Mouse (Mus musculus): ENCODE data around the gene Myo1d.

Gene Myo1d

GRCm38 (mm10) chr11:80622233-80623037, 157.4 kb downstream of the Myo1d start:
- peak; percentile 33 for DNase-seq (ENCODE audit: low read depth, low spot score)

GRCm38 (mm10) chr11:80614949-80615725, 164.7 kb downstream of the Myo1d start:
- peak; percentile 89 for DNase-seq (ENCODE audit: low read depth, low spot score)

- DNase-seq (ENCODE audit: low read depth, low spot score), result peak; percentile 81
Observed at GRCm38 (mm10) chr11:80614418-80614817, 165.4 kb downstream of the Myo1d start.

- no peak for DNase-seq (ENCODE audit: low read depth, low spot score)
Observed at GRCm38 (mm10) chr11:80613534-80613933, 166.3 kb downstream of the Myo1d start.

GRCm38 (mm10) chr11:80602707-80603441, 177.0 kb downstream of the Myo1d start:
- DNase-seq (ENCODE audit: low read depth, low spot score), result peak; percentile 97

GRCm38 (mm10) chr11:80602041-80602458, 177.8 kb downstream of the Myo1d start:
- peak; percentile 76 for DNase-seq (ENCODE audit: low read depth, low spot score)

GRCm38 (mm10) chr11:80601040-80601864, 178.6 kb downstream of the Myo1d start:
- no peak for DNase-seq (ENCODE audit: low read depth, low spot score)

- DNase-seq (ENCODE audit: low read depth, low spot score), result no peak
Observed at GRCm38 (mm10) chr11:80595482-80595881, 184.3 kb downstream of the Myo1d start.

GRCm38 (mm10) chr11:80589387-80589786, 190.4 kb downstream of the Myo1d start:
- DNase-seq (ENCODE audit: low read depth, low spot score), result no peak

- no peak for DNase-seq (ENCODE audit: low read depth, low spot score)
Observed at GRCm38 (mm10) chr11:80585761-80586160, 194.1 kb downstream of the Myo1d start.

- no peak for DNase-seq (ENCODE audit: low read depth, low spot score)
Observed at GRCm38 (mm10) chr11:80585211-80585610, 194.6 kb downstream of the Myo1d start.

GRCm38 (mm10) chr11:80580494-80580893, 199.3 kb downstream of the Myo1d start:
- no peak for DNase-seq (ENCODE audit: low read depth, low spot score)

- peak; percentile 77 for DNase-seq (ENCODE audit: low read depth, low spot score)
Observed at GRCm38 (mm10) chr11:80577747-80578640, 201.8 kb downstream of the Myo1d start.

- no peak for DNase-seq (ENCODE audit: low read depth, low spot score)
Observed at GRCm38 (mm10) chr11:80575794-80576193, 204.0 kb downstream of the Myo1d start.

GRCm38 (mm10) chr11:80566286-80566685, 213.5 kb downstream of the Myo1d start:
- DNase-seq (ENCODE audit: low read depth, low spot score), result peak; percentile 85

GRCm38 (mm10) chr11:80564975-80565965, 214.6 kb downstream of the Myo1d start:
- no peak for DNase-seq (ENCODE audit: low read depth, low spot score)

GRCm38 (mm10) chr11:80562479-80562878, 217.3 kb downstream of the Myo1d start:
- DNase-seq (ENCODE audit: low read depth, low spot score), result no peak

- DNase-seq (ENCODE audit: low read depth, low spot score), result no peak
Observed at GRCm38 (mm10) chr11:80560770-80561169, 219.1 kb downstream of the Myo1d start.

- DNase-seq (ENCODE audit: low read depth, low spot score), result no peak
Observed at GRCm38 (mm10) chr11:80555416-80555815, 224.4 kb downstream of the Myo1d start.
